Mouse (Mus musculus): ENCODE results near the gene Srp9. TPM values are rescaled to one million over a fixed set of nuclear protein-coding genes. Genes with fewer than 3 reads are reported as not detected.
"Not testable (repeated sequence)": the region's sequence is repeated elsewhere in the genome, so short reads cannot be mapped to it uniquely, and the experiment has no call there.

Srp9 gene
- polyA plus RNA-seq, 1 experiment from 2014 or later = 139 TPM

- no peak for DNase-seq (ENCODE audit: low spot score)
- no peaks in the 10 kb centered on the region for H3K27me3 ChIP-seq (ENCODE audit: control insufficient read depth, insufficient read depth, low read length)
- no peak for ATAC-seq (ENCODE audit: low FRiP score)
- no peak overlapping the region for H3K27ac ChIP-seq
- no peak overlapping the region for H3K4me3 ChIP-seq (replicated peaks; ENCODE audit: low read length)
- H3K4me2 ChIP-seq (replicated peaks) = no peak overlapping the region
- no peak overlapping the region for H3K9ac ChIP-seq
- H3K4me1 ChIP-seq (replicated peaks; ENCODE audit: control insufficient read depth, insufficient read depth, low read length) = no peaks in the 10 kb centered on the region
- 95% methylated on average over 2 of the region's 2 CpGs for WGBS
- no peaks in the 10 kb centered on the region for H3K9me3 ChIP-seq (ENCODE audit: control insufficient read depth, low read length)
- H3K36me3 ChIP-seq (replicated peaks; ENCODE audit: control insufficient read depth, insufficient read depth) = no peaks in the 10 kb centered on the region
Measured at GRCm38 (mm10) chr1:182149966-182150365, 25.4 kb downstream of the Srp9 start.

GRCm38 (mm10) chr1:182157734-182158133 is 33.2 kb downstream of the Srp9 start:
- DNase-seq (ENCODE audit: low spot score) = no peak
- Histone ChIP-seq H3K4me3 (replicated peaks; ENCODE audit: low read length) (no peak overlapping the region), H3K27ac (no peak overlapping the region), H3K9ac (no peak overlapping the region), H3K4me2 (replicated peaks) (no peak overlapping the region), H3K9me3 (ENCODE audit: control insufficient read depth, low read length) (no peaks in the 10 kb centered on the region), H3K27me3 (ENCODE audit: control insufficient read depth, insufficient read depth, low read length) (no peaks in the 10 kb centered on the region), H3K4me1 (replicated peaks; ENCODE audit: control insufficient read depth, insufficient read depth, low read length) (no peaks in the 10 kb centered on the region), H3K36me3 (replicated peaks; ENCODE audit: control insufficient read depth, insufficient read depth) (no peaks in the 10 kb centered on the region)
- no peak for ATAC-seq (ENCODE audit: low FRiP score)
- WGBS = 57% methylated on average over 4 of the region's 4 CpGs

GRCm38 (mm10) chr1:182159575-182159974 is 35.0 kb downstream of the Srp9 start:
- H3K4me3 ChIP-seq (replicated peaks; ENCODE audit: low read length) = no peak overlapping the region
- no peak overlapping the region for H3K27ac ChIP-seq
- H3K4me1 ChIP-seq (replicated peaks; ENCODE audit: control insufficient read depth, insufficient read depth, low read length) = no peaks in the 10 kb centered on the region
- 77% methylated on average over 3 of the region's 3 CpGs for WGBS
- no peak overlapping the region for H3K4me2 ChIP-seq (replicated peaks)
- H3K9ac ChIP-seq = no peak overlapping the region
- H3K36me3 ChIP-seq (replicated peaks; ENCODE audit: control insufficient read depth, insufficient read depth) = no peaks in the 10 kb centered on the region
- no peaks in the 10 kb centered on the region for H3K9me3 ChIP-seq (ENCODE audit: control insufficient read depth, low read length)
- no peak for DNase-seq (ENCODE audit: low spot score)
- ATAC-seq (ENCODE audit: low FRiP score) = no peak
- no peaks in the 10 kb centered on the region for H3K27me3 ChIP-seq (ENCODE audit: control insufficient read depth, insufficient read depth, low read length)

- Histone ChIP-seq H3K27me3 (ENCODE audit: control insufficient read depth, insufficient read depth, low read length) (no peaks in the 10 kb centered on the region), H3K9ac (no peak overlapping the region), H3K27ac (no peak overlapping the region), H3K9me3 (ENCODE audit: control insufficient read depth, low read length) (no peaks in the 10 kb centered on the region), H3K4me3 (replicated peaks; ENCODE audit: low read length) (no peak overlapping the region), H3K4me1 (replicated peaks; ENCODE audit: control insufficient read depth, insufficient read depth, low read length) (no peaks in the 10 kb centered on the region), H3K36me3 (replicated peaks; ENCODE audit: control insufficient read depth, insufficient read depth) (no peaks in the 10 kb centered on the region), H3K4me2 (replicated peaks) (no peak overlapping the region)
- WGBS = 19% methylated on average over 5 of the region's 5 CpGs
- ATAC-seq (ENCODE audit: low FRiP score) (no peak), DNase-seq (ENCODE audit: low spot score) (no peak)
Measured at GRCm38 (mm10) chr1:182162951-182163350, 38.4 kb downstream of the Srp9 start.

GRCm38 (mm10) chr1:182164386-182164785 is 39.8 kb downstream of the Srp9 start, which contains the start of gene Vmn1r1:
Vmn1r1 (minus strand) TSS chr1:182164486.
- H3K4me1 ChIP-seq (replicated peaks; ENCODE audit: control insufficient read depth, insufficient read depth, low read length) = no peaks in the 10 kb centered on the region
- no peak within 1 kb of the TSS for H3K4me3 ChIP-seq (replicated peaks; ENCODE audit: low read length)
- 91% methylated on average over 7 of the region's 7 CpGs for WGBS
- H3K27ac ChIP-seq = no peak within 1 kb of the TSS
- no peaks in the 10 kb centered on the region for H3K9me3 ChIP-seq (ENCODE audit: control insufficient read depth, low read length)
- H3K36me3 ChIP-seq (replicated peaks; ENCODE audit: control insufficient read depth, insufficient read depth) = no peaks in the 10 kb centered on the region
- DNase-seq (ENCODE audit: low spot score) = no peak
- no peak within 1 kb of the TSS for H3K9ac ChIP-seq
- no peaks in the 10 kb centered on the region for H3K27me3 ChIP-seq (ENCODE audit: control insufficient read depth, insufficient read depth, low read length)
- H3K4me2 ChIP-seq (replicated peaks) = no peak within 1 kb of the TSS
- ATAC-seq (ENCODE audit: low FRiP score) = no peak

GRCm38 (mm10) chr1:182170206-182170605 is 45.7 kb downstream of the Srp9 start:
- not testable (repeated sequence) for H3K4me2 ChIP-seq (replicated peaks); H3K36me3 ChIP-seq (replicated peaks; ENCODE audit: control insufficient read depth, insufficient read depth); ATAC-seq (ENCODE audit: low FRiP score); H3K4me3 ChIP-seq (replicated peaks; ENCODE audit: low read length); H3K9ac ChIP-seq; DNase-seq (ENCODE audit: low spot score); H3K9me3 ChIP-seq (ENCODE audit: control insufficient read depth, low read length); H3K27me3 ChIP-seq (ENCODE audit: control insufficient read depth, insufficient read depth, low read length); H3K4me1 ChIP-seq (replicated peaks; ENCODE audit: control insufficient read depth, insufficient read depth, low read length); H3K27ac ChIP-seq
- 92% methylated on average over 6 of the region's 6 CpGs for WGBS

- ATAC-seq (ENCODE audit: low FRiP score); H3K27ac ChIP-seq; H3K9ac ChIP-seq; DNase-seq (ENCODE audit: low spot score); H3K4me3 ChIP-seq (replicated peaks; ENCODE audit: low read length); H3K4me2 ChIP-seq (replicated peaks); H3K4me1 ChIP-seq (replicated peaks; ENCODE audit: control insufficient read depth, insufficient read depth, low read length); H3K27me3 ChIP-seq (ENCODE audit: control insufficient read depth, insufficient read depth, low read length); H3K36me3 ChIP-seq (replicated peaks; ENCODE audit: control insufficient read depth, insufficient read depth); H3K9me3 ChIP-seq (ENCODE audit: control insufficient read depth, low read length): not testable (repeated sequence)
- WGBS = 94% methylated on average over 19 of the region's 19 CpGs
Measured at GRCm38 (mm10) chr1:182176985-182177384, 52.4 kb downstream of the Srp9 start.

GRCm38 (mm10) chr1:182181456-182182305 is 57.1 kb downstream of the Srp9 start:
- WGBS = 68% methylated on average over 5 of the region's 5 CpGs
- no peaks in the 10 kb centered on the region for H3K9me3 ChIP-seq (ENCODE audit: control insufficient read depth, low read length)
- no peak overlapping the region for H3K9ac ChIP-seq
- no peak overlapping the region for H3K4me3 ChIP-seq (replicated peaks; ENCODE audit: low read length)
- H3K4me1 ChIP-seq (replicated peaks; ENCODE audit: control insufficient read depth, insufficient read depth, low read length) = no peaks in the 10 kb centered on the region
- peak; percentile 17 for DNase-seq (ENCODE audit: low spot score)
- no peaks in the 10 kb centered on the region for H3K36me3 ChIP-seq (replicated peaks; ENCODE audit: control insufficient read depth, insufficient read depth)
- H3K4me2 ChIP-seq (replicated peaks) = no peak overlapping the region
- ATAC-seq (ENCODE audit: low FRiP score) = no peak
- H3K27me3 ChIP-seq (ENCODE audit: control insufficient read depth, insufficient read depth, low read length) = no peaks in the 10 kb centered on the region
- H3K27ac ChIP-seq = no peak overlapping the region

Data from hindbrain, embryonic 14.5 days (tissue).